Mouse (Mus musculus): Measurements from ENCODE around the gene Farsa. TPM values are rescaled to one million over a fixed set of nuclear protein-coding genes. Genes with fewer than 3 reads are reported as not detected.

Gene Farsa
- polyA plus RNA-seq, 1 experiment from 2014 or later, result 112 TPM

- peak within 1 kb of the TSS; percentile 72 for H3K4me2 ChIP-seq (ENCODE audit: low read length)
- no peaks in the 10 kb centered on the region for H3K27me3 ChIP-seq (replicated peaks; ENCODE audit: control insufficient read depth, insufficient read depth, low read length)
- H3K9me3 ChIP-seq (ENCODE audit: control insufficient read depth, low read length), result no peaks in the 10 kb centered on the region
- peak within 1 kb of the TSS; percentile 92 for H3K9ac ChIP-seq (ENCODE audit: low read depth, low read length)
- WGBS, result 0% methylated on average over 44 of the region's 55 CpGs
- H3K27ac ChIP-seq (ENCODE audit: low read depth, low read length), result peak within 1 kb of the TSS; percentile 91
- peak within 1 kb of the TSS; percentile 90 for H3K4me3 ChIP-seq (ENCODE audit: low read length)
- peaks cover 59% of the 10 kb centered on the region for H3K36me3 ChIP-seq (ENCODE audit: control insufficient read depth, insufficient read depth, low read length)
- H3K4me1 ChIP-seq (ENCODE audit: control insufficient read depth, insufficient read depth, low read depth, low read length), result peaks cover 33% of the 10 kb centered on the region
- ATAC-seq, result peak; percentile 95
These were observed 16.4 kb upstream of the Farsa start, which contains the start of gene Rad23a for GRCm38 (mm10) chr8:84840248-84840999. Gene Rad23a, minus strand, starts transcription at chr8:84840665.

GRCm38 (mm10) chr8:84841514-84841913 lies 15.3 kb upstream of the Farsa start:
- Histone ChIP-seq H3K4me1 (ENCODE audit: control insufficient read depth, insufficient read depth, low read depth, low read length) (peaks cover 30% of the 10 kb centered on the region), H3K36me3 (ENCODE audit: control insufficient read depth, insufficient read depth, low read length) (peaks cover 54% of the 10 kb centered on the region), H3K9ac (ENCODE audit: low read depth, low read length) (no peak overlapping the region; the same call in 1 of the 2 replicates), H3K27ac (ENCODE audit: low read depth, low read length) (no peak overlapping the region), H3K9me3 (ENCODE audit: control insufficient read depth, low read length) (no peaks in the 10 kb centered on the region), H3K4me2 (ENCODE audit: low read length) (no peak overlapping the region), H3K4me3 (ENCODE audit: low read length) (no peak overlapping the region), H3K27me3 (replicated peaks; ENCODE audit: control insufficient read depth, insufficient read depth, low read length) (no peaks in the 10 kb centered on the region)
- ATAC-seq, result no peak
- 79% methylated on average over 1 of the region's 1 CpGs for WGBS

- Histone ChIP-seq H3K9ac (ENCODE audit: low read depth, low read length) (peak overlapping the region; percentile 98), H3K9me3 (ENCODE audit: control insufficient read depth, low read length) (no peaks in the 10 kb centered on the region), H3K27ac (ENCODE audit: low read depth, low read length) (no peak overlapping the region), H3K27me3 (replicated peaks; ENCODE audit: control insufficient read depth, insufficient read depth, low read length) (no peaks in the 10 kb centered on the region), H3K4me1 (ENCODE audit: control insufficient read depth, insufficient read depth, low read depth, low read length) (peaks cover 29% of the 10 kb centered on the region), H3K4me3 (ENCODE audit: low read length) (peak overlapping the region; percentile 84), H3K36me3 (ENCODE audit: control insufficient read depth, insufficient read depth, low read length) (peaks cover 35% of the 10 kb centered on the region), H3K4me2 (ENCODE audit: low read length) (peak overlapping the region; percentile 60)
- WGBS, result 89% methylated on average over 9 of the region's 9 CpGs
- no peak for ATAC-seq
These were observed 12.3 kb upstream of the Farsa start for GRCm38 (mm10) chr8:84844397-84845070.

- Histone ChIP-seq H3K4me3 (ENCODE audit: low read length) (peak overlapping the region; percentile 84), H3K4me2 (ENCODE audit: low read length) (peak overlapping the region; percentile 60), H3K9me3 (ENCODE audit: control insufficient read depth, low read length) (no peaks in the 10 kb centered on the region), H3K4me1 (ENCODE audit: control insufficient read depth, insufficient read depth, low read depth, low read length) (peaks cover 25% of the 10 kb centered on the region), H3K36me3 (ENCODE audit: control insufficient read depth, insufficient read depth, low read length) (peaks cover 35% of the 10 kb centered on the region), H3K27ac (ENCODE audit: low read depth, low read length) (peak overlapping the region; percentile 84), H3K9ac (ENCODE audit: low read depth, low read length) (peak overlapping the region; percentile 98), H3K27me3 (replicated peaks; ENCODE audit: control insufficient read depth, insufficient read depth, low read length) (no peaks in the 10 kb centered on the region)
- WGBS, result 11% methylated on average over 12 of the region's 12 CpGs
- no peak for ATAC-seq
These were observed 11.3 kb upstream of the Farsa start for GRCm38 (mm10) chr8:84845355-84846093.

GRCm38 (mm10) chr8:84846094-84846721 lies 10.6 kb upstream of the Farsa start:
- under 1% methylated on average over 30 of the region's 30 CpGs for WGBS
- H3K4me1 ChIP-seq (ENCODE audit: control insufficient read depth, insufficient read depth, low read depth, low read length), result peaks cover 25% of the 10 kb centered on the region
- H3K9me3 ChIP-seq (ENCODE audit: control insufficient read depth, low read length), result no peaks in the 10 kb centered on the region
- no peaks in the 10 kb centered on the region for H3K27me3 ChIP-seq (replicated peaks; ENCODE audit: control insufficient read depth, insufficient read depth, low read length)
- peak; percentile 15 for ATAC-seq
- H3K27ac ChIP-seq (ENCODE audit: low read depth, low read length), result peak overlapping the region; percentile 84
- H3K9ac ChIP-seq (ENCODE audit: low read depth, low read length), result peak overlapping the region; percentile 98
- H3K4me2 ChIP-seq (ENCODE audit: low read length), result peak overlapping the region; percentile 60
- peak overlapping the region; percentile 84 for H3K4me3 ChIP-seq (ENCODE audit: low read length)
- H3K36me3 ChIP-seq (ENCODE audit: control insufficient read depth, insufficient read depth, low read length), result peaks cover 35% of the 10 kb centered on the region

- 1% methylated on average over 43 of the region's 55 CpGs for WGBS
- Histone ChIP-seq H3K4me3 (ENCODE audit: low read length) (peak within 1 kb of the TSS; percentile 84), H3K4me2 (ENCODE audit: low read length) (peak within 1 kb of the TSS; percentile 89), H3K4me1 (ENCODE audit: control insufficient read depth, insufficient read depth, low read depth, low read length) (peaks cover 25% of the 10 kb centered on the region), H3K27me3 (replicated peaks; ENCODE audit: control insufficient read depth, insufficient read depth, low read length) (no peaks in the 10 kb centered on the region), H3K9me3 (ENCODE audit: control insufficient read depth, low read length) (no peaks in the 10 kb centered on the region), H3K36me3 (ENCODE audit: control insufficient read depth, insufficient read depth, low read length) (peaks cover 27% of the 10 kb centered on the region), H3K9ac (ENCODE audit: low read depth, low read length) (peak within 1 kb of the TSS; percentile 98), H3K27ac (ENCODE audit: low read depth, low read length) (peak within 1 kb of the TSS; percentile 88)
- peak; percentile 99 for ATAC-seq
These were observed 9.8 kb upstream of the Farsa start, which contains the start of gene Calr for GRCm38 (mm10) chr8:84846722-84847572. Gene Calr, minus strand, starts transcription at chr8:84846934.

GRCm38 (mm10) chr8:84847684-84848435 lies 8.9 kb upstream of the Farsa start:
- H3K9me3 ChIP-seq (ENCODE audit: control insufficient read depth, low read length), result no peaks in the 10 kb centered on the region
- H3K9ac ChIP-seq (ENCODE audit: low read depth, low read length), result peak overlapping the region; percentile 80
- no peaks in the 10 kb centered on the region for H3K27me3 ChIP-seq (replicated peaks; ENCODE audit: control insufficient read depth, insufficient read depth, low read length)
- peak overlapping the region; percentile 88 for H3K27ac ChIP-seq (ENCODE audit: low read depth, low read length)
- peak overlapping the region; percentile 84 for H3K4me3 ChIP-seq (ENCODE audit: low read length)
- peaks cover 25% of the 10 kb centered on the region for H3K4me1 ChIP-seq (ENCODE audit: control insufficient read depth, insufficient read depth, low read depth, low read length)
- peak overlapping the region; percentile 89 for H3K4me2 ChIP-seq (ENCODE audit: low read length)
- WGBS, result 45% methylated on average over 6 of the region's 6 CpGs
- ATAC-seq, result no peak
- H3K36me3 ChIP-seq (ENCODE audit: control insufficient read depth, insufficient read depth, low read length), result peaks cover 18% of the 10 kb centered on the region

Data from hindbrain, embryonic 16.5 days (tissue).